Mouse (Mus musculus) Patski (cell line): ENCODE data around the gene Pbxip1. TPM values are rescaled to one million over a fixed set of nuclear protein-coding genes. Genes with fewer than 3 reads are reported as not detected.

Experiments used
- ATAC-seq: fragments of 100-300 bp; one replicate; pipeline ENCODE4 v1.8.0; 2021
- CTCF ChIA-PET: fragments of 350-600 bp; sonication (Branson Sonifier 250); formaldehyde crosslinking; loops from one replicate; lab custom pipeline; 2022; ENCODE audit warnings: inconsistent platforms; lab: Charles Lee
- POLR2A ChIA-PET: fragments of 350-600 bp; sonication (Branson Sonifier 250); formaldehyde crosslinking; loops from one replicate; lab custom pipeline; 2022; ENCODE audit warnings: antibody characterized with exemption, inconsistent platforms; lab: Charles Lee
- DNase-seq: peaks from one replicate; pipeline ENCODE4 v3.0.0-alpha.2; 2011; ENCODE audit warnings: low read depth, low spot score
- H3K27me3 ChIP-seq: fragments of 371-371 bp; one replicate; pipeline ENCODE4 v1.5.1; 2021
- CTCF ChIP-seq: fragments of 100-300 bp; IDR thresholded peaks from one replicate; pipeline ENCODE4 v1.5.1; 2021
- in situ Hi-C: fragments of 300-500 bp; cut with MboI; formaldehyde crosslinking; loops from 3 replicates; pipeline ENCODE4 v1.11.1; 2018; ENCODE audit warnings: low pct_unique_long_range_greater_than_20kb, mixed read lengths
- polyA plus RNA-seq: library from polyadenylated mRNA; unstranded; gene quantifications from one replicate; pipeline ENCODE4 v1.2.3, GENCODE M21; 2021

The Pbxip1 gene
- 354 TPM for polyA plus RNA-seq

DNA sequence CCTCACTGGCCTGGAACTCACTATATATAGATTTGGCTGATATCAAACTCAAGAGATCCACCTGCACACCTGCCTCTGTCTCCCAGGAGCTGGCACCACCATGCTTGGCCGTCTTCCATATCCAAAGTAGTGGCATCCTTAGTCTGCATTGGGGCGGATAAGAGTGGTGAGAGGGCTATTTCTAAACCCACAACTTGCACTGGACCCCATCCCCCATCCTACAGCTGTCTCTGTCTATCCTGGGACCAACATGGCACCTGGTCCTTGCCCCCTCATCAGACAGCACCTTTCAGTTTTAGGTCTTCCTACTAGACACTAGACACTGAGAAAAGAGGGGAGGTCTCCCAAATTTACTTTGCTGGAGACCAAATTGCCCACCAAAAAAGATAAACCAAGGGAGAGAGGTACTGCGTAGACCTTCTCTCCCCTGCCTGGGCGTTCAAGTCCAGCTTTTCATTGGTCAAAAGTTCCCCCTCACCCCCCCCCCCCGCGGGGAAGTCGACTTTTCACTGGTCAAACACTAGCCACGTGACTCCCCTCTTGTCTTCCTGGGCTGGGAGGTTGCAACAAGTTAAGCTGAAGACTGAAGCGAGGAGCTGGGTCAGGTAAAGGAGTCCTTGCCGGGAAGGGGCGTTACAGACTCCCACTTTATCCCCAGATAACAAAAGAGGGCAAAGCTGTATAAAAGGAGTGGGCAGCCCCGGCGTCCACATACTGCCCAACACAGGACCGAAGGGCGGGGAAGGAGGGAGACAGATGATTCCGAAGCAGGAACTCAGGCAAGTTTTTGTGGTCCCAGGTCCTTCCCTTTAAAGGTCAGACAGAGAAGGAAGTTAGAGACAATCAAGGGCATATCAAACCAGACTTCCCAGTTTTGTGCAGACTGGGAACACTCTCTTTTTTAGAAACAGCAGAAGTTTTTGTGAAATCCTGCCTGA lies at the start of gene Pbxip1:
Pbxip1 (plus strand) TSS at position 531 of the 938 bp plus-strand sequence.
- POLR2A ChIA-PET, result interaction anchor here (0.5 to 3.1 kb wide), 6 partner anchors 11 to 778 kb away, joined by 3 to 29 read pairs (median 6); partner anchors contain the start of gene Cks1b
- H3K27me3 ChIP-seq, result no peaks in the 10 kb centered on the region
- in situ Hi-C loops, result no loop called here
- peak; percentile 49 for ATAC-seq
- no peak for TF ChIP-seq CTCF
- CTCF ChIA-PET, result interaction anchor here (0.9 to 4.0 kb wide), 6 partner anchors 13 to 59 kb away, joined by 3 to 30 read pairs (median 7); no protein-coding TSS in a partner anchor
- no peak for DNase-seq

DNA sequence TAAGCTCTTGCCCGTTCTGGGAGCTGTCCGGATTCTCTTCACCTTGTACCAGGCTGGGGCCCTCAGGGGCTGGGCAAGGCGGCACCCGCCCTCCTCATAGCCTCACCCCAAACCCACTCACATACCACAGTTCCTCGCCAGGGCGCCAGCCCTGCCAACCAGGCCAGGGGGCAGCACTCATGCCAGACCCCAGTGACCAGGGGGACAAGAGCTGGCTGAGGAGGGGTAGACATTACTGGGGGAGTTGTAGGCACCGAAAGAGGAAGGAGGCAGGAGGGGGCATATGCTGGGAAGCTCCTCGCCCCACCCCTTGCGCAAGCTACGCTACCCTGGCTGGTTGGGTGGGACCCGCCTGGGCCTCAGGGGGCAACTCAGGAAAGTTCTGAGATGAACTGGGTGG lies 48.9 kb upstream of the Pbxip1 start:
- no peak for TF ChIP-seq CTCF
- in situ Hi-C loops, result no loop called here
- ChIA-PET CTCF (interaction anchor here (1.7 kb wide), 1 partner anchor 33 kb away, joined by 9 read pairs; no protein-coding TSS in a partner anchor), POLR2A (interaction anchor here (1.3 to 1.4 kb wide), 2 partner anchors 10 to 15 kb away, joined by 4 to 6 read pairs; no protein-coding TSS in a partner anchor)
- ATAC-seq (no peak), DNase-seq (no peak)
- no peaks in the 10 kb centered on the region for H3K27me3 ChIP-seq

DNA sequence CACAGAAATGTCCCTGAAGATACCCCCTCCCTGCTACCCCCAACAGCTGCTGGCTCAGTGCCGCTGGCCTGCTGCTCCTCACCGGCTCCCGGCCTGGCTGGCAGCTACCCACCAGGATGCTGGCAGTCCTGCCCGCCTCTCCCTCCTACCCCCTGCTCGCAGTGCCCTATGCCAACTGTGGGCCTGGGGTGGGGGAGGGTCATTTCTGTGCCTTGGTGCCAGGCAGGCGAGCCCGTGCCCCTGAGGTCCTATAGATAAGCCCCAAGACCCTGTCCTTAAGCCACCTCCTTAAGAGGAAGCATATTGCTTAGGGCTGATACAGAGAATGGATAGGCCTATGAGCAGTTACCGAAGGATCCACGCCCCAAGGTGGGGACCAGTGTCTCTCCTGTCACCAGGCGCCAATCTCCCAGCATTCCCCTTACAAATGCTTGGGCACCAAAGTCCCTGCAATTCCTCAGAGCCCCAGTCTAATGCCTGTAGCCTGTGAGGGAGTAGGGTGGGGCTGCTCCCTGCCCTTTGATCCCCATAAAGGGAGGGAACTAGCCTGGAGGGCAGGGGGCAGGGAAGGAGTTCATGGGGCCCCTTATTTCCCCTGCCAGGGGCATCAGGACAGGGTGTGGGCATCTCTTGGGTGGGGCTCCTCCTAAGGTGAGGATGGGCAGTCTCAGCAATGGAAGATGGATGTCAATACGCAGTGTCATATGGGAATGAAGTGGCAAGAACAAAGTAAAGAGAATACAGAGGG lies 48.2 kb upstream of the Pbxip1 start:
- in situ Hi-C loops, result no loop called here
- DNase-seq (no peak), ATAC-seq (no peak)
- ChIA-PET POLR2A (interaction anchor here (1.3 kb wide), 1 partner anchor 15 kb away, joined by 6 read pairs; no protein-coding TSS in a partner anchor), CTCF (interaction anchor here (0.7 to 1.7 kb wide), 4 partner anchors 8 to 34 kb away, joined by 3 to 9 read pairs (median 4); partner anchors contain the start of gene Dcst2)
- no peaks in the 10 kb centered on the region for H3K27me3 ChIP-seq
- TF ChIP-seq CTCF, result no peak

DNA sequence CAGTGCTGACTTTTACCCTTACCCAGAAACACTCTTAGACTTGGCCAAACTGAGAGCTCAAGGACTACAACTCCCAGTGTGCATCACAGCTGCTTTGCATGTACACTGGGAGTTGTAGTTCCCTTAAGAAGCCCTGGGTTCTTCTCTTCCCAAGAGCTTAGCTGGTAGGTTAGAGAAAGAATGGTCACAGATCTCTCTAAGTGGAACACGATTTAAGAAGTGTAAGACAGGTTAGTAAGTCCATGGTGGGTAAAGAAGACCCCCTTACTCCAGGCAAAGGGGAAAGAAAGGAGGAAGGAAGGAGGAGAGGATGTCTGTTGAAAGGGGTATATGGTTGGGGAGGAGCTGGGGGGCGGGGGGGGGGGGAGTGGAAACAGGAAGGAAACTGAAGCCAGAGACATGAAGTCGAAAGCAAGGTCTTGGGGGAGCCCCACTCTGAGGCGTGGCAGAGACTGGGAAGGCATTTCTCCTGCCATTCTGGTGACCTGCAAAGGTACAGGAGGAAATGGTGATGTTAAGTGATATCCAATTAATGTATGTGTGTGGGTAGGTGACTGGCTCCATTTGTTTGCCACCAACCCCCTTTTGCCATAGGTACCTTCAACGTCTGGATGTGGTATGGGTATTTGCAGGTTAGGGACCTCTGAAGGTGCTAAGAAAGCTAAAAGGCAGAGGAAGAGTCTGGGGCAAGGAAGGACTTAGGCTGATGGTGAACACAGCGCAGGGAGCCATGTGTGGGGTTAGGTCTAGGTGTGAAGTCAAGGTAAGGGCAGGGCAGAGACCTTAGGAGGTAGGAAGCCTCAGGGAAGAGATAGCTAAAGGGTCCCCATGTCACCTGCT lies 47.4 kb upstream of the Pbxip1 start:
- ATAC-seq (no peak), DNase-seq (no peak)
- in situ Hi-C loops, result no loop called here
- TF ChIP-seq CTCF, result no peak
- CTCF ChIA-PET, result interaction anchor here (0.7 to 1.5 kb wide), 4 partner anchors 9 to 27 kb away, joined by 3 to 4 read pairs (median 3); partner anchors contain the start of gene Dcst2
- H3K27me3 ChIP-seq, result no peaks in the 10 kb centered on the region
- POLR2A ChIA-PET, result interaction anchor here (2.1 to 8.2 kb wide), 2 partner anchors 12 to 32 kb away, joined by 12 to 56 read pairs; no protein-coding TSS in a partner anchor

DNA sequence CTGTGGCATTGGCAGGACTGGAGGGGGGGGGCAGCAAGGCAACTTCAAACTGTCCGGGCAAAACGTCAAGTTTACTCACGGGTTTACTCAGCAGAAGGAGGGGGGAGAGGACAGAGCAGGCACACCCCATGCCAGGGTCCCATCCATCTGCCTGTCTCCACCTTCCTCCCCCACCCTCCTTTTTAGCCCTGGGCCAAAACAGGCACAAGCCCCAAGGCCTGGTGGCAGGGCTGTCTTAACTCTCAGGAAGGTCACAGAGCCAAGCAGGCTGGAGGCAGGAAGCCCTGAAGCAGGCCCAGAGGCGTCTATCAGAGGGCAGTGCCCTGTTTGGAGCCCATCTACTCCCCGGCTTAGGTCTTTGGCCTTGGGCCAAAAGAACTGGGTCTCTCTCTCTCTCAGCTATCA lies 46.4 kb upstream of the Pbxip1 start:
- ChIA-PET POLR2A (interaction anchor here (0.8 to 8.2 kb wide), 4 partner anchors 8 to 39 kb away, joined by 3 to 56 read pairs (median 8); no protein-coding TSS in a partner anchor), CTCF (interaction anchor here (1.2 to 2.0 kb wide), 2 partner anchors 12 to 50 kb away, joined by 3 to 5 read pairs; no protein-coding TSS in a partner anchor)
- no peak for DNase-seq
- in situ Hi-C loops, result no loop called here
- TF ChIP-seq CTCF, result no peak
- no peaks in the 10 kb centered on the region for H3K27me3 ChIP-seq
- no peak for ATAC-seq

DNA sequence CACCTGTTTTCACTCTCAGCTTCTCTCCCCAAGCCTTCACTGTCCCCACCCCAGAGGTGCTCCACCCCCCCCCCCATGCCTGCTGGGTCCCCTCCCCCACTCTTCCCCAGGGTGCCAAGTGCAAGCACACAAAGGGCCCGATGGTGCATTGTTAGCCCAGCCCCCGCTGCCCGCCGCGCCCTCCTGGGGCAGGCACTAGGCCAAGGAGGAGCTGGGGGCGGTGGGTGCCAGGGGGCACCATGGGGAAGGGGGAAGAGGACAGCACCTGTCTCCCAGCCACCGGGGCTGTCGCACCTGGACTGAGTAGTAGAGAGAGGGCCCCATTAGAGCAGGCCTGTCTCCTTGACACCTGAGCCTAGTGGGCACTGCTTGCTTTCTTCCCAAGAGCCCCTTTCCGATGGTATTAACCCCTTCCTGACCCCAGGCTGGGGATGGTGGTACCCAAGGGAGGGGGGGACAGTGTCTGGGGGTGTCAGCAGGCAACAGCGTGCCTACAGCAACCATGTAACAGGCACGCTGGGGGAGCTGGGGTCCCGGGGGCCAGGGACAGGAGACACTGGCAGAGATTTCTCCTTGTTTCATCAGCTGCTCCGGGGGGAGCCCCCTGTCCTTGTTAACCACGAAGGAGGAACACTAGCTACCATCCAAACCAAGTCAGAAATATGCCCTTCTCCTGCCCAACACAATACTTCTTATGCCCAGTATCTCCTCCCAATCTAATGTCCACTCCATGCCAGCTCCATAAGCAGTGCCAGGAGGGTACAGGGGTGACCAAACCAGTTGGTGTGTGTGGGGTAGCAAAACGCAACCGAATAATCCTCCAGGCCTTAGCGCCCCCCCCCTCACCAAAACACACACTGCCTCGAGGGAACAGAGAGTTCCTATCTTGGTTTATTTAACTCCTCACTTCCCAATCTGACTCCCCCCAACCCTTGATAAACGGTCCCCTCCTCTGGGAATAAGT lies 45.5 kb upstream of the Pbxip1 start:
- no peaks in the 10 kb centered on the region for H3K27me3 ChIP-seq
- TF ChIP-seq CTCF, result no peak
- CTCF ChIA-PET, result interaction anchor here (1.2 to 2.1 kb wide), 7 partner anchors 9 to 51 kb away, joined by 3 to 11 read pairs (median 5); no protein-coding TSS in a partner anchor
- DNase-seq, result no peak
- ATAC-seq, result no peak
- in situ Hi-C loops, result no loop called here
- POLR2A ChIA-PET, result interaction anchor here (0.5 to 8.2 kb wide), 13 partner anchors 9 to 690 kb away, joined by 3 to 56 read pairs (median 4); partner anchors contain the start of gene Flad1

DNA sequence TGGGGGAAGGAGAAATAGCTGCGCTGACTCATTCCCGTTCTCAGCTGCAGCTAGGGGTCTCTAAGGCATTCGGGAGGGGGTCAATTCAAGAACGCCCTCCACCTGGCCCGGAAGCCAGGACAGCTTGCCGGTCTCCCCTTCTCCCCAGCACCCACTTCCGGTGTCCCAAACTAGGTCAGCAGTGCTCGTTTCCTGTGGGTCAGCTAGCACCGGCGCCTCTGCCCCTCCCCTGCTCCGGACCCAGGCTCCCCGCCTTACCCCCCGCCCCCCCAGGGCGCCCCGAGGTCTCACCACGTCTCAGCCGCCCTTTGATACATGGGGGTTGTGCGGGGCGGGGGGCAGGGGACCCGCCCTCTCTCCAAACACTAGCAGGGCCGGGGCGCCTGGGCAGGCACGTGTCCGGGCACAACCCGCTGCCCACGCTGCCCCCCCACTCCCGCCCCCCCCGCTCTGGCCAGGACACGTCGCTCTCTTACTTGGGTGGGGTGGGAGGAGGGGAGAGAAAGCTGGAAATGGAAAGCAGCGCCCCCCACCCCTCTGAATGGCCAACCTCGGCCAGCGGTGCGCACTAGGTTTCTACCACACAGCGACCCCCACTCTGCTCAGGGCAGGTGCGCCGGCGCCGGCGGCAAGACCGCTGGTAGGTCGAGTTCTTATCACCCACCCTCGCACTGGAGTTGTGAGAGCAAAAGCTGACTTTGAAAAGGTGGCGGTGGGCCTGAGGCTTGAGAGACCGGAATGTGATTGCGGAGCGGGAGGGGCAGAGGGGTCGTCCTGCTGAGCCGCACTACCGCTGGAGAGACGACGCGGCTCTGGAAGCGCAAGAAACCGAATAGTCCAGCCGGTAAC lies 44.6 kb upstream of the Pbxip1 start:
- ChIA-PET POLR2A (interaction anchor here (0.6 to 8.2 kb wide), 14 partner anchors 14 to 689 kb away, joined by 3 to 56 read pairs (median 4); partner anchors contain the start of genes Efna1 and Flad1), CTCF (interaction anchor here (1.2 to 2.1 kb wide), 9 partner anchors 10 to 94 kb away, joined by 3 to 11 read pairs (median 5); no protein-coding TSS in a partner anchor)
- ATAC-seq (no peak), DNase-seq (no peak)
- TF ChIP-seq CTCF, result no peak
- in situ Hi-C loops, result no loop called here
- H3K27me3 ChIP-seq, result no peaks in the 10 kb centered on the region
